Mouse (Mus musculus): ENCODE measurements at regions not wholly inside any gene's neighbourhood (a gene's known extent, or its start where the extent isn't known, plus 50 kb on each side); places are given as distances from the start of the nearest gene placed in this dataset.

- TF ChIP-seq CTCF (IDR thresholded peaks at IDR 0.05; ENCODE audit: low read depth, low read length) (no peak), POLR2A (IDR thresholded peaks at IDR 0.05; ENCODE audit: borderline replicate concordance, low read depth, low read length) (no peak)
Observed at GRCm38 (mm10) chr17:83953656-83954055, 105.9 kb upstream of the Haao start.
